Mouse (Mus musculus) liver, adult 2 months (tissue): ENCODE measurements at regions not wholly inside any gene's neighbourhood (a gene's known extent, or its start where the extent isn't known, plus 50 kb on each side); places are given as distances from the start of the nearest gene placed in this dataset.

Experiments
- CTCF ChIP-seq: fragments of 200-500 bp; IDR thresholded peaks from 2 replicates; pipeline ENCODE4 v1.5.1; 2011; ENCODE audit warnings: low read depth, low read length, control low read depth
- POLR2A ChIP-seq: fragments of 200-500 bp; IDR thresholded peaks from 2 replicates; pipeline ENCODE4 v1.6.1; 2011; ENCODE audit warnings: low read length, control low read depth; ENCODE audit not compliant: insufficient read depth; ENCODE audit errors: extremely low read depth

GRCm38 (mm10) chr4:127419062-127419785, 61.2 kb upstream of the Gjb5 start:
- TF ChIP-seq CTCF (no peak), POLR2A (no peak)
